Mouse (Mus musculus) left cerebral cortex, adult 2 months (tissue): Measurements from ENCODE around the gene Xylt1. TPM values are rescaled to one million over a fixed set of nuclear protein-coding genes. Genes with fewer than 3 reads are reported as not detected.

ENCODE experiments used
- DNase-seq, 2 experiments: peaks; one replicate each; pipeline ENCODE4 v3.0.0; 2021 to 2022; ENCODE audit warnings: low spot score in 2 of 2, mixed read lengths in 1 of 2; ENCODE audit errors: extremely low spot score in 1 of 2
- H3K27ac ChIP-seq: fragments of 200-600 bp; 2 replicates; pipeline ENCODE4 v1.8.1; 2022
- H3K4me3 ChIP-seq: fragments of 200-600 bp; 2 replicates; pipeline ENCODE4 v1.8.1; 2022
- CTCF ChIP-seq: fragments of 200-600 bp; IDR thresholded peaks from 2 replicates; pipeline ENCODE4 v1.8.1; 2022; ENCODE audit warnings: antibody characterized with exemption, mild to moderate bottlenecking, moderate library complexity
- intact Hi-C: fragments of 180-260 bp; cut with DNase I; formaldehyde crosslinking; loops from one replicate; pipeline ENCODE4 v1.15.1; 2025
- total RNA-seq, 2 experiments: library from RNA; stranded (reverse); gene quantifications; 2 replicates each; pipeline ENCODE4 v1.2.3; 2021

Gene Xylt1
- total RNA-seq, 2 experiments from 2014 or later: 51.7 to 60.5 TPM

DNA sequence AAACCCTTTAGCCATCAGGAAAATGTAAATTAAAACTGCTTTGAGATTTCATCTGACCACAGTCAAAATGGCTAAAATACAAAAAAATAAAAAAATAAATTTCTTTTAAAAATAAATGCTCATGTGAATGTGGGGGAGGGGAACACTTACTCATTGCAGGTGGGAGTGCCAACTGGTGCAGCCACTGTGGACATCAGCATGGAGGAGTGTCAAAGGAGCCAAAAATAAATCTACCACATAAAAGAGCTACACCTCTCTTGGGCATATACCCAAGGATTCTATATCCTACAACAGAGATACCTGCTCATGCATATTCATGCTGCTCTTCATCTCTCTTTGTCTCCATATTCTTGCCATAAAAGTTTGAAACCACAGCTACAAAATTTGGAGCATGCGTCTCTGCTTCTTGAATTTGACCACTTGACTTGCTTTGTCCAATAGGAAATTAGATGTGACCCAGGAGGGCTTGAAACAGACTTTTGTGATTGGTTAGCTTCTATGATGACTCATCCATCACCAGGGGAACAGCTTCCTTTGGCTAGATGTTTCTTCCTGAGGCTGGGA is 317.9 kb downstream of the Xylt1 start:
- intact Hi-C loops: loop anchor here (1.0 to 5.0 kb wide), 5 partner anchors 26 to 591 kb away; partner anchors contain the start of gene Xylt1
- no peak for TF ChIP-seq CTCF
- Histone ChIP-seq H3K27ac (peak overlapping the region; percentile 76), H3K4me3 (no peak overlapping the region)
- peak in 1 of 2 experiments; percentile 39 for DNase-seq

DNA sequence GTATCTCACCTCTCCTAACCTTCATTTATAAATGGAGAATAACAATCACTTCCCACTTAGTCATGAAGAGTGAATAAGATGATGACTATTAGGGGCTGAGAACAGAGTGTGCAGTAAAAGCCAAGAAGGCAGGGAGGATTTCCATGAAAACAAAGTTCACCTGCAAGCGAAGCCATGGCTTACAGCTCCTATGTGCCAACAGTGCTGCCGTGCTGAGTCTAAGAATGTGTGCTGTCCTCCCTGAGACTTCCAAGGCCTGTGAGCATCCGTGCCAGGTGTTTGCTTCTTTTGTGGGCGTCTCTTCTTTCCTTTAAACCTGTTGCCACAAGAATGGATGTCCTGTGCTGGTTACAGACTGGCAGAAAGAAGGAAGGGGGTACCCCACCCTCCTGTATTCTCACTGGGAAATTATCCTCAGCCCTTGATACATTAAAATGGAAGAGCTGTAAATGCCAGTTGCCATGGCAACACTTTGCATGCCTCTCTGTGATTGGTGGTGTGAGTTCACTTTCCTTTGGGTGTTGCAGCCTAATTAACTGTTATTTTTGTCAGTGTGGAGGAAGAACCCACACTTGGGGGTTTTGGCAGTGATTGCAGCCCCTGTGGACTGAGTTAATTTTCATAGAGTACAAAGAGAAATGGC is 318.7 kb downstream of the Xylt1 start:
- TF ChIP-seq CTCF: no peak
- intact Hi-C loops: loop anchor here (1.0 to 5.0 kb wide), 5 partner anchors 27 to 592 kb away; partner anchors contain the start of gene Xylt1
- Histone ChIP-seq H3K27ac (peak overlapping the region; percentile 76), H3K4me3 (no peak overlapping the region)
- peak; percentile 30 to 60 for DNase-seq

DNA sequence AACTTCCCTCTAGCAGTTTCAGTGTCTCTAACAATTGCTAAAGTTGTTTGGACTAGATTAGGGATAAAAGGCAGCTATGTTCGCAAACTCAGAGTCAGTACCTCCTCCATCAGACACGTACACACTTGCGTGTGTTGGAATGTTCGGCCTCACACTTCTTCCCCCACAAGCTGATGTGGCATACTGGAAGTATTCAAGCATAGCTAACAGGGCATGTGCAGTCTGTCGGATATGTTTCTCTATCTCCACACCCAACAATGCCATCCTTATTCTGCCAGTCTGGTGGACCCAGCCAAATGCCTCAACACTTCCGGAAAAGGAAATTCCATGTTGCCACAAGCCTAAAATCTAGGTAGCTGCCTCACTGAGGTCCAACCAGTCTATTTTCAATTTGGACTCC is 319.3 kb downstream of the Xylt1 start:
- H3K4me3 ChIP-seq: no peak overlapping the region
- peak in 1 of 2 experiments; percentile 22 for DNase-seq
- no peak for TF ChIP-seq CTCF
- intact Hi-C loops: no loop called here
- H3K27ac ChIP-seq: peak overlapping the region; percentile 66

DNA sequence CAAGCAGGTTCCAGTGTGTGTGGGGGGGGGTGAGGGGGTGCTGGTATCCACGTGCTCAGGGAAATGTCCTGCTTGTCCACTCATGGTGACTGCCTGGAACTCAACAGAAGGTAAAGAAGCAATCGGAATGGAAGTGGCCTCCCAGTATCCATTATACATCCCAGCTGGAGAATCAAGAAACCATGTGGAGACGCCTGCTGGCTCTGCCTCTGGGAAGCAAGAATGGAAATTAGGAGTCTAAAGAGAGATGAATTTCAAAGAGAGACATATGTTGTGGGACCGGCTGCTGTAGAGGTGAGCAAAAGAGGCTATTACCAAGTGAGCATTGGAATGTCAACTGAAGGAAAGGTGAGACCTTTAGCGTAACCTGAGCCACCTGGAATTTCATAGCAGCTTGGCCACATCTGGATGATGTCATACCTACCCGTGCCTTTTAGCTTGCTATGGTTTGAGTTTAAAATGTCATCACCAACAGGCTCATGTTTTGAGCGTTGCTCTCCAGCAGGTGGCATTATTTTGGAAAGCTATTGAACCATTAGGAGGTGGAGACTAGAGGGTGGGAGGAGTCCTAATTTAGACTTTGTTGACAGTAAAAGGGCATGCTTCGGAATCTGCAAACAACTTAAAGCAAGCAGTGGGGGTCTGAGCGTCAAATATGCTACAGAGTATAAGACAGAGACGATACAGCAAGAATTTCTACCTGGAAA is 329.3 kb downstream of the Xylt1 start:
- no peak for DNase-seq
- peak overlapping the region; percentile 0; the same call in 1 of the 2 replicates for H3K27ac ChIP-seq
- intact Hi-C loops: loop anchor here (5.0 kb wide), 1 partner anchor 132 kb away; no protein-coding TSS in a partner anchor

DNA sequence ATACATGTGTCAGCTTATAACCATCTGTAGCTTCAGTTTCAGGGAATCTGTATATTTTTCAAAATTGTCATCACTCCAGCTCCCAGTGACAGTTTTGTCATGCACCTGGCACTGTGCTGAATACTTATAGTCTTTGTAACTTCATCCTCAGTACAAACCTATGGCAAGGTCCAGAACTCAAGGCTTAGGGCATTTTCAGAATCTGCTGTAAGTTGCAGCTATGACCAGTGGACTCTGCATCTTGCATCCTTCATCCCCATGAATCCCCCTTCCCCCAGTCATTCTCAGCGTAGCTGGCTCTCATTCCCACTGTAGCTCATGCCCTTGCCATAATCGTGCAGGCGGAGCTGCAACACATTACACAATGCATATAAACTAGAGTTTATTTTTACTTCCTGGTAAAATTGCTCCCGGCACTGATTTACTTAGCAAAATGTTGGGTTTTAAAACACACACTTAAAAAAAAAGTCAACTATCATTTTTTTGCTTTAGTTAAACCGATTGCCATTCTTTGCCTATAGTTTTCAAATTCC is 336.2 kb downstream of the Xylt1 start:
- Histone ChIP-seq H3K4me3 (no peak overlapping the region), H3K27ac (no peak overlapping the region)
- intact Hi-C loops: no loop called here
- no peak for TF ChIP-seq CTCF
- no peak for DNase-seq

More for the DNA sequence above, 329.3 kb downstream of the Xylt1 start:
- H3K4me3 ChIP-seq: no peak overlapping the region
- TF ChIP-seq CTCF: no peak; the same call in 1 of the 2 replicates

DNA sequence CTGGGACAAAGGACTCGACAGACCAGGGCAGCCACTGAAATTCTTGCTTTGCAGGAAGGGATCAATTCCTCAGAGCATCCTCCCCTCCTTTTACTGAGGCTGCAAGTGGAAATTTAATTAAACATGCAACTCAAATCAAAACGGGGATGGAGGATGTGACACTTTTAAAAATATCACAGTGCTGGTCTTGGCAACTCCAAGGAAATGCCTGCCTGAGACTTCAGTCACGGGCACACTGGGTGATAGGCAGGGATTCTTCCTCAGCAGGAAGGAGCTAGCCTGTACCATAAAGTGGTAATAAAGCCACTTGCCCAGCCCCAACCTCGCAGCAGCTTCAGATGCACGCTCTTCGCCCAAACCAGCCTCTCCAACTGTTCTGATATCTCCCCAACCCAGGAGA is 339.6 kb downstream of the Xylt1 start:
- DNase-seq: no peak
- no peak for TF ChIP-seq CTCF
- no peak overlapping the region for H3K4me3 ChIP-seq
- intact Hi-C loops: no loop called here
- peak overlapping the region; percentile 32; the same call in 1 of the 2 replicates for H3K27ac ChIP-seq
